Mouse (Mus musculus): ENCODE measurements around the gene Fbxo36. TPM values are rescaled to one million over a fixed set of nuclear protein-coding genes. Genes with fewer than 3 reads are reported as not detected.

Gene Fbxo36
- not detected in 2 replicates for polyA plus RNA-seq (2012; ENCODE audit: insufficient read depth, insufficient read length, low replicate concordance, missing spikeins)

DNA sequence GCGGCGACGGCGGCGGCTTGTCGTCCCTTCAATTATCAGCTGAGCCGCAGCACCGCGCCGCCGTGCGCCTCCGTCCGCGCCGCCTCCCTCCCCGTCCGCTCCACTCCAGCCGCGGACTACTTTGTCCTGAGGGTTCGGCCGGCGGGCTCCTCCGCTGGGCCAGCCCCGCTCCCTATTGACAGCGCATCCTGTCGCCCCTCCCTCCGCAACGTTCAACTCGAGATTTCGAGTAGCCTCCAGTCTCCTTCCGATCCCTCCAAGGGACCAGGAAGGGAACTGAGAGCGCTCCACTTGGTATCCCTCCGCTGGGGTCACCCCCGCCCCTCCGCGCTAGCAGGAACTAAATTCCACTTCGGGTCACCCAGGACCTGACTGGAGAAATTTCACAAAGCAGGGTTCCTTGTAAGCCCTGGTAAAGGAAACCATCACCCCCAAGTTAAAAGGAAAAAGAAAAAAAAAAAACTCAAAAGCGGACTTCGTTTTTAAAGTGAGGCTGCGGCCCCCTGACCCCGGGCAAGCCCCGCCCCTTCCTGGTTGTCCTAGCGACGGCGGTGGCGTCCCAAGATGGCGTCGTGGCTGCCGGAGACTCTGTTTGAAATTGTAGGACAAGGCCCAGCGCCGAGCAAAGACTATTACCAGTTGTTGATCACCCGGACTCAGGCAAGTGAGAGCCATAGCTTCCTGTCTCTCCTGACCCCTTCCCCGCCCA, at the start of gene Fbxo36:
Gene Fbxo36, plus strand, starts transcription at position 533 of the 709 bp plus-strand sequence.
- Histone ChIP-seq H3K4me3 (ENCODE audit: insufficient read depth, low read depth, low read length) (peak within 1 kb of the TSS; percentile 100), H3K27ac (ENCODE audit: insufficient read depth, low read depth, low read length) (peak within 1 kb of the TSS; percentile 99), H3K4me1 (ENCODE audit: control insufficient read depth, insufficient read depth, low read length) (peaks cover 3% of the 10 kb centered on the region; the same call in 1 of the 2 replicates)
- TF ChIP-seq CTCF (IDR thresholded peaks at IDR 0.05; ENCODE audit: insufficient read depth, low read depth, low read length) (no peak), POLR2A (IDR thresholded peaks at IDR 0.05; ENCODE audit: insufficient read depth, low read depth, low read length) (peak; percentile 26; the same call in 1 of the 2 replicates)
- under 1% methylated on average over 54 of the region's 54 CpGs for WGBS

DNA sequence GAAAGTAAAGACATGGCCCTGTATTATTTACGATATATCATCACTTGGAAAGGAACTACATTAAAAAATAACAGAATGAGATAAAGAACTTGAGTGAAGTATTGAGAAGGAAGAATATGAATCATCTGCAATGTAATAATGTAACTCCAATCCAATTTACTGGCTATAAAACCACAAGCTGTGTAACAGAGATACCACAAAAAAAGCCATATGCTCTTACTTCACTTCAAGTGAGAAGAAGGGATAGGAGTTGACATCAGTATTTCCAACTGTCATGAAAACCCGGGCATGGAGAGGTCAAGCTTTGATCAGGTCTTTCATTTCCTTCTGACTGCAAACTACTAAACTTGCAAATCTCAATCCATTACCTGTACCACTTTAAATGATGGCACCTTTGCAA, 48.2 kb upstream of the Fbxo36 start:
- TF ChIP-seq CTCF (IDR thresholded peaks at IDR 0.05; ENCODE audit: insufficient read depth, low read depth, low read length) = no peak
- TF ChIP-seq POLR2A (IDR thresholded peaks at IDR 0.05; ENCODE audit: insufficient read depth, low read depth, low read length) = no peak
- Histone ChIP-seq H3K4me1 (ENCODE audit: control insufficient read depth, insufficient read depth, low read length) (0 out of 2 replicates have a peak, but pooled peaks cover 2% of the 10 kb centered on the region), H3K4me3 (ENCODE audit: insufficient read depth, low read depth, low read length) (no peak overlapping the region), H3K27ac (ENCODE audit: insufficient read depth, low read depth, low read length) (no peak overlapping the region)
- 95% methylated on average over 2 of the region's 2 CpGs for WGBS

DNA sequence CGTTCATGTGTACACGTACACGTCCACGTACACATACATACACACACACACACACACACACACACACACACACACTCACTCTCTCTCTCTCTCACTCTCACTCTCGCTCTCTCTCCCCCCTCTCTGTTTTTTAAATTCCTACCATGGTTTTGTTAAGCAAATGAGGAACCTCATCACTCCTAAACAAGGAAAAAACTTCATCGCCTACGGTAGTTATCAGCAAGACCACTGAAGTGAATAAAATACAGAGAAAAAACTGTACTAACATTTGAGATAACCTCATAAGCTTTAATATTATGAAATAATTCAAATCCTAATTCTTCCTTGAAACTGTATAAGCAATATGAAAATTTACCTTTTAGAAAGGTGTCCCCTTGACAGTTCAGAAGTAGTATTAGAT, 44.3 kb upstream of the Fbxo36 start:
- no peak for TF ChIP-seq CTCF (IDR thresholded peaks at IDR 0.05; ENCODE audit: insufficient read depth, low read depth, low read length)
- no peak for TF ChIP-seq POLR2A (IDR thresholded peaks at IDR 0.05; ENCODE audit: insufficient read depth, low read depth, low read length)
- no peak overlapping the region for H3K4me3 ChIP-seq (ENCODE audit: insufficient read depth, low read depth, low read length)
- WGBS = 86% methylated on average over 7 of the region's 7 CpGs
- 0 out of 2 replicates have a peak, but pooled peaks cover 2% of the 10 kb centered on the region for H3K4me1 ChIP-seq (ENCODE audit: control insufficient read depth, insufficient read depth, low read length)
- no peak overlapping the region for H3K27ac ChIP-seq (ENCODE audit: insufficient read depth, low read depth, low read length)

DNA sequence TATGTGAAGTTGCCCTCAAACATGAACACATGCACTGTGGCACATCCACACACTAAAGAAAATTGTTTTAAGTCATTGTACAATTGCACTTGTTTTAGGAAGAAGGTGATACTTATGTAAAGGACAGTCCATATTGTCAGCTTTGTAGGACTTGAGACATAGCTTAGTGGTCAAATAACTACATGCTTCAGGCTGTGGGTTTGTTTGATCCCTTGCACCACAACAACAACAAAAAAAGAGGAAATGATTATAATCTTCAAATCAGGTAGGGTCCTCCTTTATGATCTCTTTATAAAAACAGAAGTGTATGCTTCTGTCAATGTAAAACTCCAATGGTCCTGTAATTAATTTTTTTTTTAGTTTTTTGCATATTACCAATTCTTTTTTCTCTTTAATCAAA, 40.5 kb upstream of the Fbxo36 start:
- Histone ChIP-seq H3K27ac (ENCODE audit: insufficient read depth, low read depth, low read length) (no peak overlapping the region), H3K4me1 (ENCODE audit: control insufficient read depth, insufficient read depth, low read length) (no peaks in the 10 kb centered on the region), H3K4me3 (ENCODE audit: insufficient read depth, low read depth, low read length) (no peak overlapping the region)
- TF ChIP-seq POLR2A (IDR thresholded peaks at IDR 0.05; ENCODE audit: insufficient read depth, low read depth, low read length) (no peak), CTCF (IDR thresholded peaks at IDR 0.05; ENCODE audit: insufficient read depth, low read depth, low read length) (no peak)

DNA sequence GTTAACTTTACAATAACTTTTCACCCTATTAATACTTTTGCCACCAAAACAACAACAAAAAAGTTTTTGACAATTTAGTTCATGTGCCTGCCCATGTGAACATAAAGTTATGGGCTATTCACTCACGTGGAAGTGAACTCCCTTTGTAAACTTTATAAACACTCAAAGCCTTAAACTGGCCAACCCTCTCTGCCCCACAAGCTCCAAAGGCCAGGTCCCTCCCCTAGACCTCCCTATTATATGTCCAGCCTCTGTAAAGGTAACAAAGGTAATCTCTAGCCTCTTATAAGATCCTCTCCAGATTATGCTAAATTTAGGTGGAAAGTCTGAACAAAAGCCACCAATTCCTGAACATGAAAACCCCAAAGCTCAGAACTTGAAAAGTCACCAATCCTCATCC, 35.9 kb upstream of the Fbxo36 start:
- TF ChIP-seq POLR2A (IDR thresholded peaks at IDR 0.05; ENCODE audit: insufficient read depth, low read depth, low read length) = no peak
- no peak for TF ChIP-seq CTCF (IDR thresholded peaks at IDR 0.05; ENCODE audit: insufficient read depth, low read depth, low read length)
- Histone ChIP-seq H3K4me1 (ENCODE audit: control insufficient read depth, insufficient read depth, low read length) (no peaks in the 10 kb centered on the region), H3K4me3 (ENCODE audit: insufficient read depth, low read depth, low read length) (no peak overlapping the region), H3K27ac (ENCODE audit: insufficient read depth, low read depth, low read length) (no peak overlapping the region)
- WGBS = 83% methylated on average over 1 of the region's 1 CpGs

DNA sequence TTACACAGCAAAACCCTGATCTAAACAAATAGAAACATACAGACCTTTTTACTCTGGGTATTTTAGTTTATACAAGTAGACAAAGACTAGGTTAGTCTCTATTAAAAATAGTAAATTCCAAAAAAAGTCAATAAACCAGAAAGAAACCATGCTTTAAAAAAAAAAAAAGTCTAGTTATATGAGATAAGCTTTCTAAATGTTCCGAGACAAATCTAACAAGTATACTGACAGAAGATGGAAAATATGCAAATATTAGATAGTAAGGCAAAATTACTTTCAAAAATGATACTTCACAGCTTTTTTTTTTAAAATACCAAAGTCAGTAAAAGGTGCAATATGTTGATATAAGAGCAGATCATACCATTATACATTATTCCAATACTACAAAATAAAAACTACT, 22.0 kb upstream of the Fbxo36 start:
- TF ChIP-seq POLR2A (IDR thresholded peaks at IDR 0.05; ENCODE audit: insufficient read depth, low read depth, low read length) = no peak
- TF ChIP-seq CTCF (IDR thresholded peaks at IDR 0.05; ENCODE audit: insufficient read depth, low read depth, low read length) = no peak
- no peak overlapping the region for H3K27ac ChIP-seq (ENCODE audit: insufficient read depth, low read depth, low read length)
- no peaks in the 10 kb centered on the region; the same call in 1 of the 2 replicates for H3K4me1 ChIP-seq (ENCODE audit: control insufficient read depth, insufficient read depth, low read length)
- 92% methylated on average over 1 of the region's 1 CpGs for WGBS
- no peak overlapping the region for H3K4me3 ChIP-seq (ENCODE audit: insufficient read depth, low read depth, low read length)

DNA sequence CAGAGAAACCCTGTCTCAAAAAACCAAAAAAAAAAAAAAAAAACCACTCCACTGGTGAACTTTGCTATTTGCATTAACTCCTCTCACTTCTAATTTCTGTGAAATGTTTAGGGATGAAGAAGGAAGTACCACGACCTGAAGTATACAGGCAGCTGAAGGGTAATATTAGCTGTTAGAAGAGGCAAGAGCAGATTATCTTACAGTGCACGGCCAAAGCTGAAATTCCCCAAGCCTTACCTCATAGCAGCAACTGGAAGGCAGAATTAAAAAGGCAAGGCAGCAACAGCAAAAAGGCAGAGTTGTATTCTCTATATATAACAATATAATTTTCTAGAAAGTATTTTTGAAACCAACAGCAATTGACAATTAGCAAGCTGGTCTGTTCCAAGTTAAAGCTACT, 14.6 kb upstream of the Fbxo36 start:
- H3K4me1 ChIP-seq (ENCODE audit: control insufficient read depth, insufficient read depth, low read length) = no peaks in the 10 kb centered on the region
- TF ChIP-seq POLR2A (IDR thresholded peaks at IDR 0.05; ENCODE audit: insufficient read depth, low read depth, low read length) (no peak), CTCF (IDR thresholded peaks at IDR 0.05; ENCODE audit: insufficient read depth, low read depth, low read length) (no peak)
- no peak overlapping the region for H3K4me3 ChIP-seq (ENCODE audit: insufficient read depth, low read depth, low read length)
- no peak overlapping the region for H3K27ac ChIP-seq (ENCODE audit: insufficient read depth, low read depth, low read length)
- WGBS = 37% methylated on average over 2 of the region's 2 CpGs

DNA sequence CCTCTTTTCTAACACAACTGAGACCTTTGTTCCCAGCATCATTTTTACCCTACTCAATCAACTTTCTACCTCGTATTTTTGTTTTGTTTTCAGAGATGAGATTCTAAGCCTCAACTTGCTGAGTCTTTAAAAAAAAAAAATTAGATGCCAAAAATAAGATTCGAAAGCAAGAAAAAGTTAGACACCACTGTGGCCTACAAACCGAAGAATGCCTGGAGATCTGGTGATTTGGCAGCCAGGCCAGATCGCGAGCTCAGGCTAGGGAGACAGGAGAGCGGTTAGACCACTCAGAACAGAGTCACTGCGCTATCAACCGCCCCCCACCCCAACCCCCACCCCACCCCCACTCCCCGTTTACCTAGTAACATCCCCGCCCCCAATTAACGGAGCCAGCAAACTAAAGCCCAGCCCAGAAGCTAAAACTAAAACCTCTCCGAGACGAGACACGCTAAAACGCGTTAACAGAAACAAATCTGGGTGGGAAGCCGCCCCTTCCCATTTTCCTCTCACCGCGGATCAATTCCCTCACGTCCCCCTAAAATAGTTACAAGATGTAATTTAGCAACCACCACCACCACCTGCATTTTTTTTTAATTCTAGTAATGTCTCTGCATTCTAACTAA, 2.0 kb upstream of the Fbxo36 start:
- 2% methylated on average over 20 of the region's 20 CpGs for WGBS
- H3K4me3 ChIP-seq (ENCODE audit: insufficient read depth, low read depth, low read length) = peak overlapping the region; percentile 100
- H3K4me1 ChIP-seq (ENCODE audit: control insufficient read depth, insufficient read depth, low read length) = peaks cover 3% of the 10 kb centered on the region; the same call in 1 of the 2 replicates
- no peak overlapping the region for H3K27ac ChIP-seq (ENCODE audit: insufficient read depth, low read depth, low read length)
- TF ChIP-seq CTCF (IDR thresholded peaks at IDR 0.05; ENCODE audit: insufficient read depth, low read depth, low read length) = no peak
- TF ChIP-seq POLR2A (IDR thresholded peaks at IDR 0.05; ENCODE audit: insufficient read depth, low read depth, low read length) = no peak

DNA sequence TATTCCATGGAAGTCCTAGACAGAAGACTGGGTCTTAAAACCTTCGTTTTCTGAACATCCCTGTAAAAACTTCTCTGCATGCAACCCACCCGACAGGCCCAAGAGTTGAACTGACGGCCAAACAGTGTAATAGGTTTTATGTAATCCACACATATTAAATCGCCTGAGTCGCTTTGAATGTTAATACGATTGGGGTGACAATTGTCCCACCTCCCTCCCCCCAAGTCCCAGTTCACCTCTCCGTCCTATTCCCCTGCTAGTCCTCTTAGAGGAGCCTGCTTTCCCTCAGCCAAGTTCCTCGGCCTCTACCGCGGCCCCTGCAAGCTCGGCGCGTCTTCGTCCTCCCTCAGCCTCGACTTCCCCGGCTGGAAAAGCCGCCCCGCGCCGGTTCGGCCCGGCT, 1.5 kb upstream of the Fbxo36 start:
- TF ChIP-seq POLR2A (IDR thresholded peaks at IDR 0.05; ENCODE audit: insufficient read depth, low read depth, low read length) = no peak
- no peak for TF ChIP-seq CTCF (IDR thresholded peaks at IDR 0.05; ENCODE audit: insufficient read depth, low read depth, low read length)
- Histone ChIP-seq H3K27ac (ENCODE audit: insufficient read depth, low read depth, low read length) (no peak overlapping the region), H3K4me1 (ENCODE audit: control insufficient read depth, insufficient read depth, low read length) (peaks cover 3% of the 10 kb centered on the region; the same call in 1 of the 2 replicates), H3K4me3 (ENCODE audit: insufficient read depth, low read depth, low read length) (peak overlapping the region; percentile 100)
- 1% methylated on average over 22 of the region's 22 CpGs for WGBS

All from olfactory bulb, adult 2 months (tissue).